Mouse (Mus musculus) erythroblast, embryonic 14.5 days (primary cell): ENCODE results near the gene Kcnab1.

Source experiments
- GATA1 ChIP-seq: IDR thresholded peaks from 2 replicates; pipeline ENCODE4 v1.6.1; 2012; ENCODE audit warnings: low read length, inconsistent platforms, mixed read lengths
- TAL1 ChIP-seq: IDR thresholded peaks from 3 replicates; pipeline ENCODE4 v1.6.1; 2012; ENCODE audit warnings: low read length, inconsistent platforms, mixed read lengths

DNA sequence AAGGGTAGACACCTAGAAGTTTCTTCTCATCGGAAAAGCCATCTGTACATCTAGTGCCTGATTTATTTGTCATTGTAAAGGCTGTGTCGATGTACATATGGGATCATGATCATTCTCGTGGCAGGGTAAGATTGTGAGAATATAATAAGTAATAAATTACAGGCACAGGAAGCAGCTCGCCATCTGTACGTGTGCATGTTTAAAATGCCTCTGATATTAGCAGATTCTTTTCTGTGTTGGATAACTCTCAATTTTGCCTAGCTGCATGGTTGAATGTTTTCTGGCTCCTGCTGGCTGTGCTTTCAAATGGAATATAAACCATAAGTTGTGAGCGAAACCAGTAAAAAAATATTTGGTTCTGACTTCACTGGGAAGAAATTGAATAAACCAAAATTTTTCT lies 5.1 kb upstream of the Kcnab1 start:
- TF ChIP-seq GATA1 (no peak), TAL1 (no peak)
